Mouse (Mus musculus): ENCODE data around the gene Gpsm3.

- TF ChIP-seq CTCF (IDR thresholded peaks at IDR 0.05; ENCODE audit: low read depth): no peak
- no peak for TF ChIP-seq EP300 (optimal IDR thresholded peaks at IDR 0.05)
These were observed 14.5 kb downstream of the Gpsm3 start, which contains the start of gene Agpat1 for GRCm38 (mm10) chr17:34604061-34604508.

Measured in stomach, postnatal 0 days (tissue).